ENCODE assay signal across 8 mouse cellular contexts in genomic region chr3:58413671-58414070, GRCm38 (mm10). TPM values are rescaled to one million over a fixed set of nuclear protein-coding genes. Genes with fewer than 3 reads are reported as not detected.
DNase-seq lines count a peak whose midpoint lies in the region; ATAC-seq and TF ChIP-seq lines count a peak whose summit lies in the region.

No protein-coding gene starts in this region.

- no peaks in the 10 kb centered on the region; the same call in 1 of the 2 replicates for H3K79me2 ChIP-seq in heart, adult 2 months (replicated peaks; ENCODE audit: control insufficient read depth, insufficient read depth, low read length)

- TF ChIP-seq POLR2A in heart, adult 2 months (IDR thresholded peaks at IDR 0.05; ENCODE audit: insufficient read depth, low read depth, low read length) = no peak

- no peaks in the 10 kb centered on the region; the same call in 1 of the 2 replicates for H3K36me3 ChIP-seq in heart, adult 2 months (ENCODE audit: control insufficient read depth, insufficient read depth, low read length)
- H3K36me3 ChIP-seq in forebrain, embryonic 12.5 days (replicated peaks) = no peaks in the 10 kb centered on the region
- H3K36me3 ChIP-seq in liver, embryonic 14.5 days (replicated peaks; ENCODE audit: control insufficient read depth, insufficient read depth, low read depth) = no peaks in the 10 kb centered on the region

- no peak for DNase-seq in heart, adult 2 months
- no peak for DNase-seq in heart, adult 9 months (ENCODE audit: low spot score in 2 of 2)
- peak; percentile 60 for DNase-seq in A20 (ENCODE audit: low read depth, low spot score)
- no peak for DNase-seq in liver, embryonic 14.5 days (ENCODE audit: low read depth in 3 of 3, low spot score in 3 of 3)
- DNase-seq in urinary bladder, adult 18-20 months (ENCODE audit: low spot score in 2 of 2) = no peak
- DNase-seq in layer of hippocampus, postnatal 25 days (ENCODE audit: extremely low spot score in 1 of 2, low spot score in 1 of 2) = no peak
- no peak for DNase-seq in kidney, postnatal 14 days

- no peaks in the 10 kb centered on the region for H3K9me3 ChIP-seq in forebrain, embryonic 12.5 days
- H3K9me3 ChIP-seq in liver, embryonic 14.5 days (ENCODE audit: control insufficient read depth, low read length) = no peaks in the 10 kb centered on the region

- intact Hi-C loops in heart, adult 2 months (cut with DNase I) = loop anchor here (2.0 kb wide), 2 partner anchors 163 to 251 kb away; partner anchors contain the start of gene Selenot

- peak overlapping the region; percentile 61 for H3K4me3 ChIP-seq in heart, adult 2 months
- H3K4me3 ChIP-seq in forebrain, embryonic 12.5 days (replicated peaks) = peak overlapping the region; percentile 96
- H3K4me3 ChIP-seq in liver, embryonic 14.5 days (ENCODE audit: insufficient read depth in 1 of 2, low read depth in 2 of 2, low read length in 2 of 2) = peak overlapping the region; percentile 92 to 94

- H3K27ac ChIP-seq in heart, adult 2 months = peak overlapping the region; percentile 99
- H3K27ac ChIP-seq in forebrain, embryonic 12.5 days = no peak overlapping the region
- H3K27ac ChIP-seq in liver, embryonic 14.5 days = peak overlapping the region; percentile 42; the same call in 1 of the 2 replicates

- no peak overlapping the region for H3K9ac ChIP-seq in heart, adult 2 months (ENCODE audit: low read depth, low read length)
- H3K9ac ChIP-seq in forebrain, embryonic 12.5 days = no peak overlapping the region
- peak overlapping the region; percentile 89 for H3K9ac ChIP-seq in liver, embryonic 14.5 days (replicated peaks)

- no peaks in the 10 kb centered on the region for H3K27me3 ChIP-seq in heart, adult 2 months (ENCODE audit: control insufficient read depth, insufficient read depth, low read length)
- no peaks in the 10 kb centered on the region for H3K27me3 ChIP-seq in forebrain, embryonic 12.5 days
- no peaks in the 10 kb centered on the region for H3K27me3 ChIP-seq in liver, embryonic 14.5 days (ENCODE audit: control insufficient read depth, insufficient read depth, low read length)

- WGBS in heart, adult 2 months = 22% methylated on average over 5 of the region's 5 CpGs
- WGBS in forebrain, embryonic 12.5 days = 48% methylated on average over 5 of the region's 5 CpGs
- WGBS in liver, embryonic 14.5 days (ENCODE audit: insufficient replicate concordance) = 31% methylated on average over 5 of the region's 5 CpGs

- no peak for TF ChIP-seq CTCF in heart, adult 2 months (IDR thresholded peaks at IDR 0.05)
- TF ChIP-seq CTCF in liver, embryonic 14.5 days (IDR thresholded peaks at IDR 0.05; ENCODE audit: low read depth) = no peak

- H3K4me2 ChIP-seq in forebrain, embryonic 12.5 days = peak overlapping the region; percentile 52
- peak overlapping the region; percentile 83 for H3K4me2 ChIP-seq in liver, embryonic 14.5 days (ENCODE audit: low read depth)

- ATAC-seq in forebrain, embryonic 12.5 days (ENCODE audit: low FRiP score) = no peak
- no peak for ATAC-seq in liver, embryonic 14.5 days (ENCODE audit: insufficient read depth)

- TF ChIP-seq EP300 in heart, adult 2 months (IDR thresholded peaks at IDR 0.05; ENCODE audit: insufficient read depth, low read depth, low read length) = no peak
- no peak for TF ChIP-seq EP300 in liver, embryonic 14.5 days (IDR thresholded peaks at IDR 0.05; ENCODE audit: low read depth)

- no peaks in the 10 kb centered on the region for H3K4me1 ChIP-seq in heart, adult 2 months (ENCODE audit: control insufficient read depth, insufficient read depth, low read length)
- peaks cover 11% of the 10 kb centered on the region for H3K4me1 ChIP-seq in forebrain, embryonic 12.5 days
- peaks cover 3 to 4% of the 10 kb centered on the region in 2 experiments; a peak in 3 of 4 replicates for H3K4me1 ChIP-seq in liver, embryonic 14.5 days (replicated peaks; ENCODE audit: control insufficient read depth in 2 of 2, insufficient read depth in 2 of 2, low read length in 1 of 2)

RNA-seq across cellular contexts. Expression of gene Tsc22d2, which starts 0.8 kb away (rescaled TPM):
- total RNA-seq in heart, adult 2 months (2021) = 10 to 100 TPM; 22.9 to 26.8 TPM
- polyA plus RNA-seq in heart, adult 2 months (2012; rRNA removed) = 7.3 and 8.3 TPM in 2 replicates
- polyA plus RNA-seq in forebrain, embryonic 12.5 days (2016; fragmentation: Nextera tagmentation; extraction: Ambion mirVana) = 12.0 and 14.8 TPM in 2 replicates
- 4.3 TPM in 2 replicates for polyA plus RNA-seq in liver, embryonic 14.5 days (2012; rRNA removed)
- 4.1 and 4.3 TPM in 2 replicates for polyA plus RNA-seq in liver, embryonic 14.5 days (2014; fragmentation: Nextera tagmentation; extraction: Ambion mirVana)
- 10 to 100 TPM; 38.1 to 38.2 TPM for total RNA-seq in layer of hippocampus, postnatal 25 days (2021)
